Mouse (Mus musculus) heart, postnatal 10 days (tissue): ENCODE data around the gene Atrx. TPM values are rescaled to one million over a fixed set of nuclear protein-coding genes. Genes with fewer than 3 reads are reported as not detected.
"Not testable (repeated sequence)": the region's sequence is repeated elsewhere in the genome, so short reads cannot be mapped to it uniquely, and the experiment has no call there.

Experiments used
- DNase-seq, 2 experiments: peaks; one replicate each; pipeline ENCODE4 v3.0.0; 2021
- intact Hi-C: fragments of 180-260 bp; cut with DNase I; formaldehyde crosslinking; loops from one replicate; pipeline ENCODE4 v1.15.1; 2025
- total RNA-seq, 2 experiments: library from RNA; stranded (reverse); gene quantifications; 2 replicates each; pipeline ENCODE4 v1.2.3; 2021

Gene Atrx
- 100 to 1,000 TPM; 106 to 110 TPM for total RNA-seq

GRCm38 (mm10) chrX:105928861-105929477, at the start of gene Atrx:
Gene Atrx, minus strand, starts transcription at chrX:105929403.
- peak; percentile 77 to 81 for DNase-seq
- intact Hi-C loops: loop anchor here (2.0 to 10.0 kb wide), 2 partner anchors 82 to 256 kb away; partner anchors contain the start of genes Magt1 and Pgk1

GRCm38 (mm10) chrX:105957091-105957490, 27.9 kb upstream of the Atrx start:
- DNase-seq, intact Hi-C loops: not testable (repeated sequence)

GRCm38 (mm10) chrX:105953999-105954398, 24.8 kb upstream of the Atrx start:
- DNase-seq: no peak
- intact Hi-C loops: no loop called here

GRCm38 (mm10) chrX:105946357-105946756, 17.2 kb upstream of the Atrx start:
- no peak for DNase-seq
- intact Hi-C loops: no loop called here

GRCm38 (mm10) chrX:105939245-105939644, 10.0 kb upstream of the Atrx start:
- intact Hi-C loops: no loop called here
- DNase-seq: no peak

- intact Hi-C loops: no loop called here
Observed at GRCm38 (mm10) chrX:105937736-105938135, 8.5 kb upstream of the Atrx start.

GRCm38 (mm10) chrX:105934341-105934740, 5.1 kb upstream of the Atrx start:
- DNase-seq: peak; percentile 28 to 35

More at GRCm38 (mm10) chrX:105937736-105938135, 8.5 kb upstream of the Atrx start:
- no peak for DNase-seq

GRCm38 (mm10) chrX:105929478-105930038, 355 bp upstream of the Atrx start:
- no peak for DNase-seq
- intact Hi-C loops: loop anchor here (2.0 to 10.0 kb wide), 2 partner anchors 81 to 255 kb away; partner anchors contain the start of genes Magt1 and Pgk1

More at GRCm38 (mm10) chrX:105934341-105934740, 5.1 kb upstream of the Atrx start:
- intact Hi-C loops: no loop called here

- DNase-seq: peak; percentile 29 to 52
- intact Hi-C loops: loop anchor here (2.0 to 10.0 kb wide), 2 partner anchors 83 to 257 kb away; partner anchors contain the start of genes Magt1 and Pgk1
Observed at GRCm38 (mm10) chrX:105927941-105928860, 1.0 kb downstream of the Atrx start.

GRCm38 (mm10) chrX:105926121-105926735, 3.0 kb downstream of the Atrx start:
- intact Hi-C loops: loop anchor here (10.0 kb wide), 1 partner anchor 259 kb away; the partner anchor contains the start of gene Pgk1
- DNase-seq: peak; percentile 23 to 24

GRCm38 (mm10) chrX:105924326-105925070, 4.7 kb downstream of the Atrx start:
- DNase-seq: no peak
- intact Hi-C loops: loop anchor here (10.0 kb wide), 1 partner anchor 260 kb away; the partner anchor contains the start of gene Pgk1

GRCm38 (mm10) chrX:105923896-105924295, 5.3 kb downstream of the Atrx start:
- no peak for DNase-seq
- intact Hi-C loops: loop anchor here (10.0 kb wide), 1 partner anchor 261 kb away; the partner anchor contains the start of gene Pgk1

GRCm38 (mm10) chrX:105922986-105923385, 6.2 kb downstream of the Atrx start:
- DNase-seq: not testable (repeated sequence)
- intact Hi-C loops: loop anchor here (10.0 kb wide), 1 partner anchor 262 kb away; the partner anchor contains the start of gene Pgk1

GRCm38 (mm10) chrX:105921421-105921820, 7.8 kb downstream of the Atrx start:
- intact Hi-C loops: loop anchor here (10.0 kb wide), 1 partner anchor 263 kb away; the partner anchor contains the start of gene Pgk1
- DNase-seq: peak; percentile 27 to 29

- DNase-seq: no peak
- intact Hi-C loops: no loop called here
Observed at GRCm38 (mm10) chrX:105911728-105912127, 17.5 kb downstream of the Atrx start.

- intact Hi-C loops: no loop called here
- DNase-seq: no peak
Observed at GRCm38 (mm10) chrX:105901611-105902010, 27.6 kb downstream of the Atrx start.

GRCm38 (mm10) chrX:105886921-105887320, 42.3 kb downstream of the Atrx start:
- no peak for DNase-seq
- intact Hi-C loops: loop anchor here (10.0 kb wide), 2 partner anchors 298 to 762 kb away; partner anchors contain the start of genes Magee1 and Pgk1

- intact Hi-C loops: no loop called here
- DNase-seq: peak; percentile 18 to 39
Observed at GRCm38 (mm10) chrX:105864367-105864766, 64.8 kb downstream of the Atrx start.

GRCm38 (mm10) chrX:105824462-105824861, 104.7 kb downstream of the Atrx start:
- intact Hi-C loops: no loop called here

More at GRCm38 (mm10) chrX:105824462-105824861, 104.7 kb downstream of the Atrx start:
- DNase-seq: no peak
